Mouse (Mus musculus) spleen, adult 12 weeks (tissue): ENCODE results near the gene Cmtm3.

ENCODE experiments used
- DNase-seq: peaks from one replicate; pipeline ENCODE4 v3.0.0; 2022; ENCODE audit warnings: low spot score

Gene Cmtm3

DNA sequence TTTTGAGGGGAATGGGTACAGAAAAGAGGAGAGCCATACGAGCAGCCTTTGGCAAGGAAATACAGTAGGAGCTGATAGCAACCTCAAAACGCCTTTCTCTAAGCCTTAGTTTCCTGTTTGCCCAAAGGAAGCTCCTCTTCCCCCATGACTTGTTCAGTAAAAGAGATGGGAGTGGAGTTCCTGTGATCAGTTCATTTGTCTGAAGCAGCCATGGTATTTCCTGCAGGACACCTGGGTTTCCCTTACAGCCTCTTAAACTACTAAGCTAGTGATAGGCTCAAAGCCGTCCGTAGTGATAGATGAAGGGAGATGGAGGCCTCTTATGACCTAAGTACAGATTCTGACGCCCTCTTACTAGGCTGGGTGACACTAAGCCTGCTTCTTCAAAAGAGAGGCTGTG, 3.2 kb downstream of the Cmtm3 start:
- no peak for DNase-seq

GRCm38 (mm10) chr8:104343957-104344356, 4.7 kb downstream of the Cmtm3 start:
- DNase-seq, result peak; percentile 66

- DNase-seq, result no peak
Measured at GRCm38 (mm10) chr8:104344622-104345021, 5.4 kb downstream of the Cmtm3 start.

GRCm38 (mm10) chr8:104346706-104347105, 7.5 kb downstream of the Cmtm3 start:
- no peak for DNase-seq

- DNase-seq, result no peak
Measured at GRCm38 (mm10) chr8:104348971-104349370, 9.8 kb downstream of the Cmtm3 start.

DNA sequence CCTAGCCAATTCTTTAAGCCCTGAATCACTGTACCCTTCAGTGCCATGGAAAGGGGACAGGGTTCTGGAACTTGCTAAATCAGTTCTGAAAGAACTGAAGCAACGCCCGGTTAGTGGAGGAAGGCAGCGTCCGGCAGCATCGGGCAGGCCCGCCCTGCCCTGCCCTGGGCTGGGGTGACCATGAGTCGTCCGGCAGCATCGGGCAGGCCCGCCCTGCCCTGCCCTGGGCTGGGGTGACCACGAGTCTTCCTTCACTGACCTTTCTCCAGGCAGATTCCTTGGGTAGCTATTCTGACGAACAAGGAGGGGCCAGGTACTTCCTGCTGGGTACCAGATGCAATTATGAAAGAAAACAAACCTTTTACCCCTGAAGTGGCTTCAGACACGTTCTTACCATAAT, 10.8 kb downstream of the Cmtm3 start:
- DNase-seq, result no peak

DNA sequence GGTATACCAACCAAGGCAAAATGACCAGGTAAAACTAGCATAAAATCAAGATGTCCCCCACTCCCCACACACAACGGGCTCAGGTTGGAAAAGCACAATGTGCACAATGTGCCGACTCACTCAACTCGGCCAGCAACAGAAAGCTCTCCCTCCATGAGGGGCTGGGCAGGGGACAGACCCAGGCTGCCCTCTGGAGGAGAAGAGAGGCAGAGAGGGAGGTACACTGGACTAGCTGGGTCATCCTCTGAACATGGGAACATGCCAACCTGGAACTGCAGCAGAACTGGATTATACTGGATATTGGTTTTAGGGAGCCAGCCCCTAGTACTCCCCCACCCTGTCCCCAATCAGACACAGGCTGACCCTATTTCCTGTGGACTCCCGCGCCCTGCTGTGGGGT, 14.0 kb downstream of the Cmtm3 start:
- no peak for DNase-seq

DNA sequence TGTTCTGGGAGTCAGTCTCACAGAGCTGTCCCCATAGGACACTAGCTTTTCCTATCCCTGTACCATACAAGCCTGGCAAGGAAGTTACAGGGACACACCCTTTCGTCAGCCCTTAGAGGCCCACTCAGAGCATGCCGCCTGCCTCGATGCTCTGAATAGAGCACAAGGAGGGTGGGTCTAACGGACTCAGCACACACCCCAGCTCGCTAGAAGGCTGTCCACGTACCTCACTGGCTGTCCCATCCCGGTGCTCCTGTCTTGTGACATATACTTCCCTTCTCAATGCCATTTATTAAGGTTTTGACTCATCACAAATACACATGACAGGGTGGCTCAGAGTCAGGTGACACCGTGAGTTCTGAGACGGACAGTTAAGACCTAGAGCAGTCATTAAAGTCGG, 15.3 kb downstream of the Cmtm3 start:
- no peak for DNase-seq

- DNase-seq, result no peak
Measured at GRCm38 (mm10) chr8:104358637-104359036, 19.4 kb downstream of the Cmtm3 start.

GRCm38 (mm10) chr8:104359778-104360456, 20.7 kb downstream of the Cmtm3 start:
- DNase-seq, result no peak

DNA sequence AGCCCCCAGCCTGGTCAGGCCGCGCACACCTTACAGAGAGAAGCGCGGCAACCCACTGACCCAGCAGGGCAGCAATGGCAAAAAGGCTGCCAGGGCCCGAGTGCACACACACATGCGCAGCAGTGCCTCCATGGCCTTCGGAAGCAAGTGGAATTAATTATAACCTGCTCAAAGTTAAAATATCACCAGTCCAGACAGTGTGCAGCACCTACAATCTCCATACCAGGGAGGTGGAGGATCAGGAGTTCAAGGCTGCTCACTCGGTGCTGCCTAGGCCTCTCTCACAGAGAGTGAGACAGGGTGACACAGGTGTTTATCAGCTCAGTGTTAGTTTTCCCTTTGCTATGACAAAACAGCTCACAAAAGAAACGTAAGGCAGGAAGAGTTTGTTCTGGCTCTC, 26.5 kb downstream of the Cmtm3 start:
- DNase-seq, result no peak

DNA sequence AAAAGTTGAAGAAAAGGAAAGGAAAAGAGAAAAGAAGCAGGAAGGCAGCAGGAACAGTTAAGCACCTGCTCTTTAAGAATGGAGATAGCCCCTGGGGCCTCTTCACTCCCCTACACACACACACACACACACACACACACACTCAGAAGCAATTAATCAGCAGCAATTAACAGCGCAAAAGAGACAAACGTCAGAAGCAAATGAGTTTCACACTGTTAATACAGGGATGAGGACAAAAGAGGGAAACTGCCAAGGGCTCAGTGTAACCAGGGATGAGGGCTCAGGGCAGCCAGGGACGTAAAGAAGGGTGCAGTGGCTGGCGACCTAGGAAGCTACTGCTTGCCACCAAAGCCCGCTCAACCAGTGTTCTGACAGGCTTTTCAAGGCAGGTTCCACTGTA, 28.2 kb downstream of the Cmtm3 start:
- DNase-seq, result no peak

GRCm38 (mm10) chr8:104369591-104369990, 30.4 kb downstream of the Cmtm3 start:
- DNase-seq, result no peak

DNA sequence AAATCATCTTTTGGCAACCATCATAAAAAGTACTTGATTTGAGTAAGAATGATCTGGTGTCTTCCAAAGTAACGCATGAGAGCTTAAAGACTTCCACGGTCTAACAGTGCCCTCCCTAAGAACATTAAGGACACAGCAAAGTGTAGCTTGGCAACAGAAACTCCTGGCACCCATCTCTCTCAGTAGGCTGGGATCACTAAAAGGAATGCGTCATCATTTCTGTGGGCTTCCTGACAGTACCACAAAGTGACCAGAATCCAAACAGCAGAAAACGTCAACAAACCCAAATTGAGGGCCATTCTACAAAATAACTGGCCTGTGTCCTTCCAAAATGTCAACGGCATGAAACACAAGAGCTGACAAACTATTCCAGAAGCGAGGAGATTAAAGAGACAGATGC, 30.9 kb downstream of the Cmtm3 start:
- DNase-seq, result no peak

DNA sequence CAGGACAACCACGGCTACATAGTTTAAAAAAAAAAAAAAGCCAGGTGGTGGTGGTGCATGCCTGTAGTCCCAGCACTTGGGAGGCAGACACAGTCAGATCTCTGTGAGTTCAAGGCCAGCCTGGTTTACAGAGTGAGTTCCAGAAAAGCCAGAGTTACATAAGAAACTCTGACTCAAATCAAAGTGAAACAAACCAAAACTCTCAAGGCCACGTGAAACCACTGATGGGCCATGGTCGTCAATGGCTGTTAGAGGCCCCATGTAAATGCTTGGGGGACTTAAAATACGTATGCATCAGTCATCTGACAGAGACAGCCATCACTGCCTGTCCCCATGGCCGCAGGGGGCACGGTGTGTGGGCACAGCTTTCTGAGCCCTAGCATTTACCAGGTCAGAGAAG, 31.9 kb downstream of the Cmtm3 start:
- DNase-seq, result no peak

GRCm38 (mm10) chr8:104373779-104374178, 34.6 kb downstream of the Cmtm3 start:
- DNase-seq, result no peak

DNA sequence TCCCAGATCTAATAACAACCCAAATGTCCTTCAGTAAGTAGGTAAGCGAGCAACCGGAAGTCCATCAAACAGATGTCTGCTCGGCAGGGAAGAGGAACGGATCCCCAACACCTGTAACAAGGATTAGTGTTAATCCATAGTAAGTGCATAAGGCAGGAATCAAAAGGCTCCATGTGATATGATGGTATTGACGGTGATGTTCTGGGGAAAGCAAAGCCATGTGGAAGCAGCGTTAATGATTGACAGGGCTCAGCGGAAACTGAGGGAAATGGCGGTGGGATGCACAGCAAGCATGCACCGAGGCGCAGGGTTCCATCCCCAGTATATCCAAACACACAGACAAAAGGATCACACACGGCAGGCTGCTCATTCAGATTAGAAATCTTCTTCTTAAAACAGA, 35.1 kb downstream of the Cmtm3 start:
- no peak for DNase-seq

DNA sequence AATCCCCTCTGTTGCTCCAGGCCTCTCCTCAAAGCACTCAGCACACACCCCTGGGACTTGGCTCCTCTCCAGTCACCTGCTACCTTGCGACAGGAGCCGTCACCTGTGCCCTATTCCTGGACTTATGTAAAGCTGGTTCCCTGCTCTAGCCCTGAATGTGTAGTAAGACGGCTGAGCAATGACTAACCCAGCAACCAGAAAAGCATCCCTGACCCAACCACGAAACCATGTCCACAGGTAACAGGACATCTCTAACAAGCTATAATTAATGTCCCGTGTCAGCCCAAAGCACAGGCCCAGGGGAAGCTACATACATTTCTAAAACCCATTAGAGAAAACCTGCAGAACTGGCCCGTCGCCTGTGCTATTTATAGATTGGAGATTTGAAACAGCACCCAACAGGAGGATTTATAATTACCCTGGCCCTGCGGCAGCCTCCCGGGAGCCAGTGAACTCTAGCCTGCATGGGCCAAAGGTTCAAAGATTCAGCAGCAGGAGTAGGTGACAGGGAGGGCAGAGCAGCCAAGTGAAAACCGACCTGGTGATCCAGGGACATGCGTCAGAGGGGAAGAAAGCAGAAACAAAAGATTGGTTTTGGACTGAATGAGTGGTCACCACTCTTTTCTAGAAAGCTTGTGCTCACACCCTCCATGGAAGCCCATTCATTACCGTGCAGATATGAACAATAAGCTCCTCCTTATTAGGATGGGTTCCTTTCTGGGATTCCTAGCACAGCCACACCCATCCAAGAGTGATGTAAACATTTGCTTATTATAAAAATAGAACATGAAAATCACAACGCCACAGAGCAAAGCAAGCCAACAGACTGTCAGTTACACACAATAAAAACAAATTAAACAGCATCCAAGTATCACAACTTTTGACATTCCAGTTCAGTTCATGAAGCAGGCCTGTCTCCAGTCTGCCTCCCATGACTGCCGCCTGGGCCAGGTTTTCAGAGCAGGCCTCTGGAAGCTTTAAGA, 35.9 kb downstream of the Cmtm3 start:
- DNase-seq, result no peak

- DNase-seq, result no peak
Measured at GRCm38 (mm10) chr8:104375959-104376358, 36.7 kb downstream of the Cmtm3 start.

GRCm38 (mm10) chr8:104376669-104377068, 37.5 kb downstream of the Cmtm3 start:
- DNase-seq, result no peak

- no peak for DNase-seq
Measured at GRCm38 (mm10) chr8:104379301-104379836, 40.2 kb downstream of the Cmtm3 start.

DNA sequence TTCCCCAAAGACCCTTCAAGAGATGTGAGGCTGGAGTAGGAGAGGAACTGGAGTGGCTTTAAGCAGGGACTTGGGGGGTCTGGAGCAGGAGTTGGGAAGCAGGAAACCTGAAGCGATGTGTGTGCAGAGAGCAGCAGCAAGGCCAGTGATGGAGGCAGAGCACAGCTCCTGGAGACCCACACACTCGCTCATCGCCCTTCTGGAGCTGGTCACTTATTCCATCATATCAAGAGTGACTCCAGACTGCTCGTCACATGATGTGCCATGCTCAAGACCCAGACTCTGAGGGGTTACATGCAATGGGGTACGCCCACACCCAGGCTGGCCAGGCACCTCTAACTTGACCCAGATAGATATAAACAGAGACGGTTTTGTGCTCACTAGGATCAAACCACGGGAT, 41.1 kb downstream of the Cmtm3 start:
- DNase-seq, result no peak

DNA sequence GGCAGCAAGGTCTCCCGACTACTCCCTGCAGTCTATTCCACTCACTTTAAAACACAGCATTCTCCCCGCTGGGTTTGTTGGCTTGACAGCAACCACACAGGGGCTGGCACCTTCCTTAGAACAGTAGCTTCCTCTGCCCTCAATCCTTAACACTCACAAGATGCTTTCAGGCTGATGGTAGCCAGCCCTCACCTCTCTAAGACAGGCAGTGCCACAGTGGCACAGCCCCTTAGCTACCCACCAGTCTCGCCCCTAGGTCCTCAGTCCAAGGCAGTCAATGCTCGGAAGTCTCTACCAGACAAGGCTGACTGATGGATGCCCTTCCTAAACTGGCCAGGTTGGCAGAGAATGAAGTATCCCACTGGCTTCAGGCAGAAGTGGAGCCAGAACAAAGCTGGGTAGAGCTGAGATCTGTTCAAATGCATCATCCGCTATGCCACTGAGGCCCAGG, 41.8 kb downstream of the Cmtm3 start:
- no peak for DNase-seq
